Mouse (Mus musculus): ENCODE results near the gene Tmem125. TPM values are rescaled to one million over a fixed set of nuclear protein-coding genes. Genes with fewer than 3 reads are reported as not detected.
"Not testable (repeated sequence)": the region's sequence is repeated elsewhere in the genome, so short reads cannot be mapped to it uniquely, and the experiment has no call there.

Tmem125 gene
- polyA plus RNA-seq, 2 experiments from 2014 or later: not detected

DNA sequence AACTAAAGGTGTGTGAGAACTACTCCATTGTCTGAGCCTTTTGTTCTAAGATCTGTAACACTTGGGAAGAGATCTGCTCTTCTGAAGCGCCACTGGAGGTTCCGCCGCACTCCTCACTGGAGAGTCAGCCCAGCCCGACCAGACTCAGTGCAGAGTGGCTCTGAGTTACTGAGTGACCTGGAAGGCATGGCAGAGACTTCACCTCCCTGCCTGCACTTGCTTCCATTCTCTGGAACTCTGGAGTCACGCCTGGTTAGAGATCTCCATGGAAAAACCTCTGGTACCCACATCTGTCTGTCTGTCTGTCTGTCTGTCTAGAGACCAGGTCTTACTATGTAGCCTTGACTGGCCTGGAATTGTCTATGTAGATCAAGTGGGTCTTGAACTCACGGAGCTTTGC lies 8.2 kb downstream of the Tmem125 start:
- ATAC-seq: no peak

DNA sequence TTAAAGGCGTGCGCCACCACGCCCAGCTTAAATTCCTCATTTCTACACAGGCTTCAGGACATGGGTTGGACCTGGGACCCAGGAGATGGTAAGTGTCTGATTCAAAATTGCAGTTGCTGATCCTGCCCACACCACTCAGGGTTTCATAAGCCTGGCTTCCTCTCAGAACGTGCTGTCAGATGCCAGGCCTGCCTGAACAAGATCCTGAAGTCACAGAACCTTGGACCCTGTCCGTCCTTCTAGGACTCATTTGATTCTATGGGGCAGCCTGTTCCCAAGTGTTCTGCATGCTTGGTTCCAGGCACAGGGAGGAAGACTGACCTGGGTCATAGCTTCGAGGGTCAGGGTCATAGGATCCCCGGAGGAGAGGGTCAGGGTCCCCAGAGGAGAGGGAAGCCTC lies 10.2 kb downstream of the Tmem125 start:
- no peak for ATAC-seq

DNA sequence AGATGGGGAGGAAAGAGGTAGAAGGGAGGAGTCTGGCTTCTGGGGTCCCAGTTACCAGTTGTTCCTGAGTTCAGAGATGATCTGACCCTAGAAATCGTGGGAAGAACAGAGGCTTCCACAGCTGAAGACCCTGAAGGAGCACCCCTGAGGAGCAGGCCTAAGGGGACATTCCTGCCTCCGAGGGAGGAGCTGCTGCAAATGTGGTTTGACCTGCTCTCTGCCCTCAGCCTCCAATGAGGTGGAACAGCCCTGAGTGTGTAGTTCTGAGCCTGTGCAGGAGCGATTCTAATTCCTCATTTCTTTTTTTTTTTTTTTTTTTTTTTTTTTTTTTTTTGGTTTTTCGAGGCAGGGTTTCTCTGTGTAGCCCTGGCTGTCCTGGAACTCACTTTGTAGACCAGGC lies 10.7 kb downstream of the Tmem125 start:
- no peak for ATAC-seq

DNA sequence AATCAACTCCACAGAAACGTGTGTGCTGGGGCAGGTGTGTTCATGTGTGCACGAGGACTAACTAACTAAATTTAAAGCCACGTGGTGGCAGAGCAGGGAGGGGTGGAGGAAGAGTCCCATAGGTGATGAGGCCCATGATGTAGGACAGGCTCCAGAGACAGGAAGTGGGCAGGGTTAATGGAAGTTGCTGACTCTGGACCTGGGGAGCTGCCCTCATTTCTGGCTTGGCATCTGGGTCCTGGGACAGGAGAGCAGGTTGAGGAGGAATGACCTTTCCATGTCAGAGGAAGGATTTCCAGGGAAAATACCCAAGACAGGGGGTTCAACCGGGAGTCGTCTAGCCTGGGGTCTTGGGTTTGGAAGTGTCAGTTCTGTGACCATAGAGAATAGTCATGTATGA lies 11.2 kb downstream of the Tmem125 start:
- ATAC-seq: no peak

DNA sequence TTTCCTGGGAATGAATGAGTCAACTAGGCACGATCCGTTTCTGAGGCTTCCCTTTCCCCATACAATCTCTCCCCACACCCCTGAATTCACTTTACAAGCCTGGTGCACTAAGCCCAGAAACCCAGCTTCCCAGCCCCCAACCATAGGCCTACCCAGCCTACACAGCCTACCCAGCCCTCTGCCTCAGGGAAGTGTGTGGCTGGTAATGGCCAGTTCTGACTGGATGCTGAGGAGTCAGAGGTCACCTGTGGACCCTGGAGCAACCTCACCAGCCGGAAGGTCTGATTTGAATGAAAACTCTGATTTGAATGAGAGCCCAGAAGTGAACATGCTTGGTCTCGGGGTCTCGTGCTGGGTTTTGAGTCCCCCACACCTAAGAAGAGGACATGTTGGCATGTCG lies 16.1 kb downstream of the Tmem125 start:
- no peak for ATAC-seq

DNA sequence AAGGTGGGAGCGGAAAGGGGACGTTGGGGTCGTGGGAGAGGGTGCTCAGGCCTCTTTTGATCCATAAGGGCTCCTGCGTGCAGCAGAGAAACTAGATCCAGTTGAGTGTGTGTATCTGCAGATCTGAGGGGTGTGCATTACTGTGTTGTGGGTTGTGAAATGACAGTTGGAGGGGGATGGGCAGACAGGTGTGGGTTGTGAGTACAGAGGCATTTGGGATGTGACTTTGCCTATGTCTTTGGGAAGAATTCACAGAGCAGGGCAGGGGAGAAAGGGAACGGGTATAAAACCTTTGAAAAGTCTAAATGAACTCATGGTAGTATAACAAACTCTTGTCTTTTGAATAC lies 16.5 kb downstream of the Tmem125 start:
- ATAC-seq: no peak

DNA sequence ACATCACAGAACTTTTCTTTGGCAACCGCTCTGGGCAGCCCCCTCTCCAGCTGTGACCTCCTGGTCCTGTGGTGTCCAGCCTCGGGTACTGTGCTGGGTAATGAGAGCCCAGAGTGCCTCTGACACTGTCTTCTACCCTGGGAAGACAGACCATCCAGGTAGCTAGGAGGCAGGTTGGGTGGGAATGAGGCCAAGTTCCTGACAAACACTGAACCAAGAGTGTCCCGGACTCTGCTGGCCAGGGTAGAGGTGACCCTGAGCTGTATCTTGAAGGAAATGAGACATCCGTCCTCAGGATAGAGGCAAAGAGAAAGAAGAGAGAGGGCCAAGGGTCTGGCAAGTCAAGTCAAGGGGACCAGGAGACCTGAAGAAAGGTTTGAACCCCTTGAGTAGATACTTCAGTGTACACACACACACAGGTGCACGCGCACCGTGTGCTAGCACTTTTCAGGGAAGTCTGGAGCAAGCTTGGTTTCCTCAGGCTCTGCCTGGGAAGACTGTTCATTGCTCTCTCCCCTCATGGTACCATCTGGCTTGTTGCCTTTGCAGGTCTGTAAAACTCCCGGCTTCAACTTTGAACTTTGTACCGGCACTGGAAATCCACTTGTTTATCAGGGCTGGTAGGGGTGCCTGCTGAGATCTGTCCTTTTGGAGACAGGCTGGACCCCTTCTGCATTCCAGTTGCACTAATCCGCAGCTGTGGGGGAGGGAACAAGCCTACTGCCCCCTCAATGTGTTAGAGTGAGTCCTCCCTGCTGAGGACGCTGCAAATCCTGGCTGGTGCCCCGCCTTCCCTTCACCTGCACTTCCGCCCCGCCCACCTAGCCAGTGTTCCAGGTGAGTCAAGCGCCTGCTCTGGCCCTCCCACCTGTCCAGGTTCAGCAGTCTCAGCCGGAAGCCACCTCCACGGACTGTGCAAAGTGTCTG lies 17.2 kb downstream of the Tmem125 start, which contains the start of gene 2610528J11Rik:
Gene 2610528J11Rik, plus strand, starts transcription at position 592 of the 927 bp plus-strand sequence.
- ATAC-seq: no peak

DNA sequence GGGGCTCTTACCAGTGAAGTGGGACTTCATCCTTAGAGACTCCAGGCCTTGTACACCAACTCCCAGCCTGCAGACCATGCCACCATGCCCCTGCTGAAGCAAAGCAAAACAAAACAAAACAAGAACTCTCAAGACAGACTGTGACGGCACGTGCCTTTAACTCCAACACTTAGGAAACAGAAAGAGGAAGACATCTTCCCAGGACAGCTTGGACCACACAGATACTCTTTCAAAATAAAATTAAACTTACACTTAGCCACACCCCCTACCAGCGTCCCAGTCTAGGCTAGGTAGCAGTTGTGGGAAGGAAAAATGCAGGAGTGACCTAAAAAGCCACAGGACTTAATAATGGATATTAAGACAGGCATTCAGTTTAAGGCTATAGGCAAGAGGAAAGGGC lies 18.1 kb downstream of the Tmem125 start:
- ATAC-seq: no peak

DNA sequence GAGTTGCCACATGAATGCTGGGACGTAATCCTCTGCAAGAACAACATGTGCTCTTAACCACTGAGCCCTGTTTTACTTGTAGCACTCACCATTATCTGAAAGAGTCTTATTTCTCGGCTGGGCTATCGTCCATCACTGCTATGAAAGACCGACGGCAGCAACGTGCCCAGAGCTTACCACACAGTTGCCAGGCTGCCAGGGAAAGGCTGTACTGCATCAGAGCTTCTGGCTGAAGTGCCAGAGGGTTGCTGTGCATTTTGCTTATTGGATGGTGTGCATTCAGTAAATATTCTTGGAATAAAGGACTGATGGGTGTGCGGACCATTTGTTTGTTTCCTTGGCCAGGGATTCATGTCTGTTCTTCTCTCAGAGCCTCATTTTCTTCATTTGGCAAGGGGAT lies 19.9 kb downstream of the Tmem125 start:
- no peak for ATAC-seq

DNA sequence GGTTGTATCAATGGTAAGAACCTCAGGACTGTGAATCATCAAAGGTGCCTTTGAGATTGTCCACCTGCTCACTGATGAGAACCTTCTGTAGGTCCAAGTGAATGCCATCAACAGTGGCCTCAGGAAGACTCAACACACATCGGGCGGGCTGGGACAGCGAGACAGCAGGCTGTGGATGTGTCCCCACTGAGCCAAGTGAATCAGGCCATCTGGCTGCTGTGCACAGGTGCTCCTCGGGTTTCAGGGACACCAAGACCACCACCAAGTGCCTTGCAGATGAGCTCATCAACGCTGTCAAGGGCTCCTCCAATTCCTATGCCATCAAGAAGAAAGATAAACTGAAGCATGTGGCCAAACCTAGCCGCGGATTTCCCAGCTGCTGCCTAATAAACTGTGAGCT lies 21.6 kb downstream of the Tmem125 start:
- ATAC-seq: no peak

DNA sequence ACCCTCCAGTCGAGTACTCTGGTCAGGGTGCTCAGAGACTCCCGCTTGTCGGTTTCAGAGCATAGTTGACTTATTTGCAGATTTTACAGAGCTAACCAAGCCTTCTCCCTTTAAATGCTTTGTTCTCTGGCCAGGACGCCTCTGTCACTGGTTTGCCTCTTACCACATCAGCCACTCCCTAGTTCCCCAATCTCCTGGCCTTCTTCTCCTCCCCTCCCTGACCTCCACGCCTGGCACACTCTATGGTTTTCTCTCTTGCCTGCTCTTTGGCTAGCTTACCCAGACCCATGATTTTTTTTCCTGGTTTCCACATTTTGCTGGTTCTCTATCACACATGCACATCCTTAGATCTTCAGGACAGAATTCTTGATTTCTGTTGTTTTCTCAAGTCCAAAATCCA lies 25.6 kb downstream of the Tmem125 start:
- ATAC-seq: no peak

DNA sequence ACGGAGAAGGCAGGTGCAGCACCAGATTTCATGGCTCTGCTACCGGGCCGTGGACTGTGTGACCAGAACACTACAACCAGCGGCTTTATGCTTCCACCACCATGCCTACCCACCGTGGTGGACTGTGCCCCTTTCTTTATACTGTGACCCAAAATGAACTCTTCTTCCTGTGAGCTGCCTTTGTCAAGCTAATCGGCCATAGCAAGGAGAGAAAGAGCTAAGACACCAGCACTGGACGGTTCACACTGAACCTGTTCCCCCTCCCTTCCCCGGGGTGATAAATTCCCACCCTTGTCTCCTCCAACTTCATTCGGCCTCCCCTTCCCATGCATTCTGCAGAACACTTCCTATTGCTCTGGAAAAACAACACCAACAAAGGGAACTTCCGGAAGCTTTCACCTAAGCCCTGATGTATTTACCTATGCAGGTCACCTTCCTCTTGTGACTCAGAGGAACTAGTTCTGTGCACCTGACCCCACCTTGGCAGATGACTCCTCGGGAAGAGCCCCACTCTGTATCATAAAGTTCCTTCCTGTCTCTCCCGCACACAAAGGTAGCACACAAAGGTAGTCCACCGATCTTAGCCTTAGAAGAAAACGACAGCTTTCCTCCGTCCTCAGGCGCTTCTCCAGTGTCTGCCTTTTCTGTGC lies 26.2 kb downstream of the Tmem125 start:
- no peak for ATAC-seq

DNA sequence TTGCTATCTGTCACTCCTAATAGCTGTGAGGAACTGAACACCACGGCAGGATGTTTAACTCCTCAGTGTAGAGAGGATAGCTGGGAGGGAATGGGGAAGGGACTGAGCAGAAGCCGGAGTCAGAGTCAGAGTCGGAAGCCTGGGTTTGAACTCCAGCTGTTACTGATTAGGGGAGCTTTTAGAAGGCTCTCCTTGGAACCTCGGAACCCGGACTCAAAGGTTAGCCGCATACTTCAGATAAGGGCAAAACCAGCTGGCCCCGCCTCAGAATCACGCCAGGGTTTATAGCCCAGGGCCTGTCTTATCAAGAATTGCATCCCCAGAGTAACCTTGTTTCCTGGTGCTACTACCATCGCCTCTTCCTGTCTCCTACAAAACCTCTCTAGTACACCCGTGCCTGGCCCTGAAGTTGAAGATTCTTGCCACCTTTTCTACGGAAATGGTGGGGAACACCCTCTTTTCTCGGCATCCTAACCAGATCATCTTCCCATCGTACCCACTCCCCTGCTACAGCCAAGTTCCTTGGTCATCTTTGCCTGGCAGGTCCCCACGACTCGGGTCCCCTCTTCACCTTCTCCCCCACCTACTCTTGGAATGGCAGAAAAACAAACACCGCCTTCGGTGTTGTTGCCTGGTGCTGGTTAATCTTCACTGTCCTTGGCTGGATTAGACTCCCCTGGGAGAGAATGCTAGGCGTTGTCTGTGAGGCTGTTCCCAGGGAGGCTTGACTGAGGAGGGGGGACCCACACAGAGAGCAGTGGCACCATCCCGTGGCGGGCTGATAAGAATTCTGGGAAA lies 26.9 kb downstream of the Tmem125 start:
- ATAC-seq: no peak

DNA sequence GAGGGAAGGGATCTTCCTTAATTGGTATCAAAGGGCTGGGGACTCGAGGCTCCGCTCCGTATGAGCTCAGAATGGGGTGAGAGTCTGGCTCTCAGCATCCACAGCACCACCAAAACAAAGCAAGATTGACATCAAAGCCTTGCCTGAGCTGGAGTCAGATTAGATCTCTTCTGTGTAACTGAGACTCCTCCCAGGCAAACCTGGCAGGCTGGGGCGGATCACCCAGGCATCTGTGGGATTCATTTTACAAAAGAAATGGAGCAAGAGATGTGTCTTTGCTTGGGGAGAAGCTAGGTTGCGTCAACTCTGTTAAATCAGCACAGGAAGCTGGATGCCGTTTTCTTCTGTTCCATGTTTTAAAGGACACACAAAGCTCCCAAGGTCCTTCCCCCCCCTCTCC lies 34.8 kb downstream of the Tmem125 start:
- ATAC-seq: no peak

DNA sequence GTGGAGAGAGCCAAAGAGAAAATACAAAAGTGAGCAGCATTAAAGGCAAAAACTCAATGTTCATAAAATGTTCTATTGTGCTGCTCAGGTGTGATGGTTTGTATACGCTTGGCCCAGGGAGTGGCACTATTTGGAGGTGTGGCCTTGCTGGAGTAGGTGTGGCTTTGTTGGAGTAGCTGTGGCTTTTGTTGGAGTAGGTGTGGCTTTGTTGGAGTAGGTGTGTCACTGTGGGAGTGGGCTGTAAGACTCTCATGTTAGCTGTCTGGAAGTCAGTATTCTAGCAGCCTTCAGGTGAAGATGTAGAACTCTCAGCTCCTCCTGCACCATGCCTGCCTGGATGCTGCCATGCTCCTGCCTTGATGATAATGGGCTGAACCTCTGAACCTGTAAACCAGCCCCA lies 36.7 kb downstream of the Tmem125 start:
- not testable (repeated sequence) for ATAC-seq

DNA sequence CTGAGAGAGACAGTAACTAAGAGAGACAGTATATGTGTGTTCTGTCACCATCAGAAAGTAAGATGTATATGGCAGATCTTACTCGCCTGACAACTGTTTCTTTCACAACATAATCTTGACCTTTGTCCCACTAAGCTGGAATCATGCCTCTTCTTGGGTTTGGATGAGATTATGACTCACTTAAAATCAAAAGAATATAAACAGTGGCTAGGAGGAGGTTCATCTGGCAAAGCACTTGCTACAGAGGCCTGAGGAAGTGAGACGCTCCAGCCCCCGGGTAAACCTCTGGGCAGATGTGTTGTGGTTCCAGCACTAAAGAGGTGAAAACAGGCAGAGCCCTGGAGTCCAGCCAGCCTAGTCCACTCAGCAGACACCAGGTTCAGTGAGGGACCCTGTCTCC lies 38.3 kb downstream of the Tmem125 start:
- no peak for ATAC-seq

DNA sequence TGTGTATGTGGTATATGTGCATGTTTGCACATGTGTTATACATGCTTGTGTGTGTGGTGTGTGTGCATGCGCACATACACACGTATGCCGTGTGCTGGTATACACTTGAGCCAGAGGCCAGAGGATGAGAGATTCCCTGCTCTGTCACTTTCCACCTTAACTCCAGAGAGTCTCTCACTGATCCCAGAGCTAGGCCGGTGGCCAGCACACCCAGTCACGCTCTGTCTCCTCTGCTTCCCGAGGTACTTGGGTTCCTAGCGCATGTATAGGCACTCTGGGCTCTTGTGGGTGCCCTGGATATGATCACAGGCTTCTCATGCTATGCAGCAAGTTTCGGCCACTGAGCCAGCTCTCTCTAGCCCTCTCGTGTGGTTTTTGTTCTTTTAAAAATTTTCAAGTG lies 43.1 kb downstream of the Tmem125 start:
- ATAC-seq: no peak

DNA sequence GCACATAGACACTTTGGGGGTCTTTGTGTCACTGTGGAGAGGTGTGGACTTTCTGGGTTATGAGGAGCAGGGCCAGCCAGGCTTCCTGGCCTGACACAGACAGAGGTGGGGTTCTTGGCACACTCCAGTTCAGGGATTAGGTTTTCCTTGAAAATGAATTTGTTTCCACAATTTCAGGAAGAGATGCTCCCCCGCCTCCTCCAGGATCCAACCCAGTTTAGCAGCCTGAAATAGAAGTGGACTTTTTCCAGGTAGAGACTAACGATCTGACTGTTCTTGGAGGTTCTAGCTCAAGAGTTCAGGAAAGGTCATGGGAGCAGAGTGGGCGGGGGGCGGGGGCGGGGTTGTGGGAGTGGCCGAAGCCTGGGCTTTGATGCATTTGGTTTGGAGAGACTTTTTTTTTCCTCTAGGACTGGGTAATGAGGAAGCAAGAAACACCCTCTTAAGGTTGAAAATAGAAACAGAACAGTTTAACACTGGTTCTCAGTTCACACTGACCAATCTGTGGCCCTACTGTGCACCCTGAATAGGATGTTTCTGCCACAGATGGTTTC lies 43.6 kb downstream of the Tmem125 start:
- ATAC-seq: no peak

Other genes starting within 250 kb of the Tmem125 start
- 10 to 100 TPM in 1 of 2 experiments, 1 to 10 TPM in 1; 9.7 to 13.5 TPM for gene Szt2, start 134.8 kb downstream of the Tmem125 start, polyA plus RNA-seq (2017; shearing (Covaris generic))
- gene Med8, start 134.7 kb downstream of the Tmem125 start, polyA plus RNA-seq (2017; shearing (Covaris generic)): 100 to 1,000 TPM; 110 to 111 TPM
- 100 to 1,000 TPM; 115 to 129 TPM for gene Elovl1, start 116.0 kb downstream of the Tmem125 start, polyA plus RNA-seq (2017; shearing (Covaris generic))
- gene Cdc20, start 106.7 kb downstream of the Tmem125 start, polyA plus RNA-seq (2017; shearing (Covaris generic)): 1 to 10 TPM; 4.6 to 7.1 TPM
- gene Mpl, start 86.5 kb downstream of the Tmem125 start, polyA plus RNA-seq (2017; shearing (Covaris generic)): not detected
- under 1 TPM in 1 of 2 experiments, not detected in 1; 0.16 TPM for gene Tie1, start 54.0 kb downstream of the Tmem125 start, polyA plus RNA-seq (2017; shearing (Covaris generic))
- gene 2610528J11Rik, start 17.0 kb downstream of the Tmem125 start, polyA plus RNA-seq (2017; shearing (Covaris generic)): not detected
- gene Cfap57, start 76.7 kb upstream of the Tmem125 start, polyA plus RNA-seq (2017; shearing (Covaris generic)): not detected
- gene Ebna1bp2, start 76.8 kb upstream of the Tmem125 start, polyA plus RNA-seq (2017; shearing (Covaris generic)): 100 to 1,000 TPM; 167 to 193 TPM
- gene Olfr62, start 114.9 kb upstream of the Tmem125 start, polyA plus RNA-seq (2017; shearing (Covaris generic)): not detected
- gene Olfr1342, start 148.7 kb upstream of the Tmem125 start, polyA plus RNA-seq (2017; shearing (Covaris generic)): under 1 TPM in 1 of 2 experiments, not detected in 1; 0.26 TPM
- gene Olfr1341, start 159.5 kb upstream of the Tmem125 start, polyA plus RNA-seq (2017; shearing (Covaris generic)): under 1 TPM in 1 of 2 experiments, not detected in 1; 0.09 TPM
- not detected for gene Olfr1340, start 176.1 kb upstream of the Tmem125 start, polyA plus RNA-seq (2017; shearing (Covaris generic))
- gene Olfr1339, start 188.1 kb upstream of the Tmem125 start, polyA plus RNA-seq (2017; shearing (Covaris generic)): not detected
- gene Olfr1338, start 214.7 kb upstream of the Tmem125 start, polyA plus RNA-seq (2017; shearing (Covaris generic)): not detected
- not detected for gene Olfr1337, start 238.5 kb upstream of the Tmem125 start, polyA plus RNA-seq (2017; shearing (Covaris generic))